Mouse (Mus musculus): ENCODE results near the gene Opa3. TPM values are rescaled to one million over a fixed set of nuclear protein-coding genes. Genes with fewer than 3 reads are reported as not detected.
A peak's percentile ranks its signal among the peaks of the same experiment; 100 is the strongest.

The Opa3 gene
- polyA plus RNA-seq (2015; fragmentation: Nextera tagmentation; extraction: Ambion mirVana) = 29.9 and 31.5 TPM in 2 replicates

- peak within 1 kb of the TSS; percentile 77 for H3K4me2 ChIP-seq (ENCODE audit: low read depth, low read length)
- 0% methylated on average over 90 of the region's 91 CpGs for WGBS
- peaks cover 16% of the 10 kb centered on the region for H3K4me1 ChIP-seq (replicated peaks; ENCODE audit: control insufficient read depth, insufficient read depth, low read length)
- H3K9me3 ChIP-seq (ENCODE audit: control insufficient read depth, low read length) = no peaks in the 10 kb centered on the region
- H3K36me3 ChIP-seq (ENCODE audit: control insufficient read depth, insufficient read depth, low read length) = no peaks in the 10 kb centered on the region
- H3K27me3 ChIP-seq (ENCODE audit: control insufficient read depth, insufficient read depth, low read depth, low read length) = no peaks in the 10 kb centered on the region
- peak within 1 kb of the TSS; percentile 85 for H3K9ac ChIP-seq (ENCODE audit: low read length)
- H3K4me3 ChIP-seq (ENCODE audit: low read length) = peak within 1 kb of the TSS; percentile 71
- ATAC-seq (ENCODE audit: low read depth) = peak; percentile 93
- H3K27ac ChIP-seq (ENCODE audit: low read length) = peak within 1 kb of the TSS; percentile 100
These were observed at the start of gene Opa3 for GRCm38 (mm10) chr7:19227883-19228792. Gene Opa3, plus strand, starts transcription at chr7:19228334.

DNA sequence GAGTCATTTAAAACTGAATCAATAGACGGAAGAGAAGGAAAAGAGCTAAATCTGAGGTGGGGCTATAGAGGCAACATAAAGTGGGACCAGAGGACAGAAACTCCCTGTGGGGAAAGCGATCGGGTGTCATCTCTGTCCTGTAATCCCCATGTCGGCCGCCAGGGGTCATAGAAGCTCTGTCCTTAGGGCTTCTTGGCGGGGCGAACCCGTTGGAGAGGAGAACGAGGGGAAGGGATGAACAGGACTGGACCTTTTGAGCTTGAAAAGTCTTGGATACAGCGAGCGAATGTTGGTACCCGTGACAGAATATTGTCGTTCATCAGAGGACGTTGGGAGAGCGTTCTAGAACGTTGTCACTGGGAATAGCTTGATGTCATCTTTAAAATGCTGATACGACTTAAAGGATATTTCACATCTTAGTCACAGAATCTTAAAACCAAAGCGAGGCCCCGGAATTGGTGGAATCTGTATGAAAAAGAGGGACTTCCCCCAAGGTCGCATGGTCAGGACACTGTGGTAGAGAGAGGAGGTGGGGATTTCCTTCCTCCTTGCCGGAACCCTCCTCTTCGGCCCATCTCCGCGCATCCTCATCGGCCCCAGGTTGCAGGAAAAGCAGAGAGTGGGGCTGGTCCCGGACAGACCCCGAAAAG is 49.6 kb upstream of the Opa3 start:
- Histone ChIP-seq H3K4me2 (ENCODE audit: low read depth, low read length) (peak overlapping the region; percentile 16; the same call in 1 of the 2 replicates), H3K9me3 (ENCODE audit: control insufficient read depth, low read length) (no peaks in the 10 kb centered on the region), H3K4me3 (ENCODE audit: low read length) (no peak overlapping the region), H3K9ac (ENCODE audit: low read length) (no peak overlapping the region), H3K36me3 (ENCODE audit: control insufficient read depth, insufficient read depth, low read length) (no peaks in the 10 kb centered on the region), H3K27me3 (ENCODE audit: control insufficient read depth, insufficient read depth, low read depth, low read length) (peaks cover 47% of the 10 kb centered on the region), H3K27ac (ENCODE audit: low read length) (no peak overlapping the region), H3K4me1 (replicated peaks; ENCODE audit: control insufficient read depth, insufficient read depth, low read length) (peaks cover 11% of the 10 kb centered on the region)
- 4% methylated on average over 27 of the region's 27 CpGs for WGBS
- 0 out of 2 replicates have a peak, but pooled peaks have one; percentile 18 for ATAC-seq (ENCODE audit: low read depth)

GRCm38 (mm10) chr7:19179173-19179572 is 49.0 kb upstream of the Opa3 start:
- WGBS = under 1% methylated on average over 32 of the region's 32 CpGs
- no peak overlapping the region for H3K9ac ChIP-seq (ENCODE audit: low read length)
- peak overlapping the region; percentile 16 for H3K4me2 ChIP-seq (ENCODE audit: low read depth, low read length)
- no peaks in the 10 kb centered on the region for H3K36me3 ChIP-seq (ENCODE audit: control insufficient read depth, insufficient read depth, low read length)
- H3K9me3 ChIP-seq (ENCODE audit: control insufficient read depth, low read length) = no peaks in the 10 kb centered on the region
- peak overlapping the region; percentile 7; the same call in 1 of the 2 replicates for H3K4me3 ChIP-seq (ENCODE audit: low read length)
- 0 out of 2 replicates have a peak, but pooled peaks have one; percentile 18 for ATAC-seq (ENCODE audit: low read depth)
- H3K4me1 ChIP-seq (replicated peaks; ENCODE audit: control insufficient read depth, insufficient read depth, low read length) = peaks cover 11% of the 10 kb centered on the region
- peaks cover 47% of the 10 kb centered on the region for H3K27me3 ChIP-seq (ENCODE audit: control insufficient read depth, insufficient read depth, low read depth, low read length)
- H3K27ac ChIP-seq (ENCODE audit: low read length) = no peak overlapping the region

- Histone ChIP-seq H3K36me3 (ENCODE audit: control insufficient read depth, insufficient read depth, low read length) (no peaks in the 10 kb centered on the region), H3K4me2 (ENCODE audit: low read depth, low read length) (no peak overlapping the region), H3K9ac (ENCODE audit: low read length) (no peak overlapping the region), H3K27ac (ENCODE audit: low read length) (no peak overlapping the region), H3K27me3 (ENCODE audit: control insufficient read depth, insufficient read depth, low read depth, low read length) (peaks cover 47% of the 10 kb centered on the region), H3K4me1 (replicated peaks; ENCODE audit: control insufficient read depth, insufficient read depth, low read length) (peaks cover 15% of the 10 kb centered on the region), H3K4me3 (ENCODE audit: low read length) (no peak overlapping the region), H3K9me3 (ENCODE audit: control insufficient read depth, low read length) (no peaks in the 10 kb centered on the region)
- ATAC-seq (ENCODE audit: low read depth) = no peak
- WGBS = 29% methylated on average over 6 of the region's 6 CpGs
These were observed 48.2 kb upstream of the Opa3 start for GRCm38 (mm10) chr7:19179936-19180335.

DNA sequence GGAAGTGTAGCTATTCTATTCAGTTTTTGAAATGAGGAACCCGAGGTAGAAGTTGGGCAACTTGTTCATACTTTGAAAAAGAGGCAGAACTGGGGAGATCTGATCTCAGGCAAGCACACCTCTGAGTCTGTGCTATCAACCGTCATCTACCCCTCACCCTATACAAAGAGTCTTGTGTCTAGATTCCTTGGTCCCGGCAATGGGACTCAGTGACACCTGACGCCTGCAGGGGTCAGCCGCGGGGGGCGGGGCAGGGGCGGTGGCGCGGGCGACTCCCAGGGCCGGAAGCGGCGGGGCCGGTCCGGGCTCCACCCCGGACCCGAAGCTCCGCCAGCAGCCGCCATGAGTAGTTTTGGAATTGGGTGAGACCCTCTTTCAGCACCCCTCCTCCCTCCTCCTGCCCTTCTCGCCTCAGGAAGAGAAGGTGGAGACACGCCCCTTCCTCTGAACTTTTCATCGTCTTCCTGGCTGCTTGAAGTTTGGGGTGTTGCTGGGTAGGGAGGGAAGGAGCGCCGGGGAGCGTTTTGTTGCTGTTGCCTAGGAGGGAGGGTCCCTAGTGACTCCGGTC is 47.2 kb upstream of the Opa3 start:
- no peaks in the 10 kb centered on the region for H3K9me3 ChIP-seq (ENCODE audit: control insufficient read depth, low read length)
- no peaks in the 10 kb centered on the region for H3K36me3 ChIP-seq (ENCODE audit: control insufficient read depth, insufficient read depth, low read length)
- peak; percentile 70 for ATAC-seq (ENCODE audit: low read depth)
- peak overlapping the region; percentile 82 for H3K4me2 ChIP-seq (ENCODE audit: low read depth, low read length)
- H3K27ac ChIP-seq (ENCODE audit: low read length) = no peak overlapping the region
- WGBS = under 1% methylated on average over 26 of the region's 27 CpGs
- H3K27me3 ChIP-seq (ENCODE audit: control insufficient read depth, insufficient read depth, low read depth, low read length) = peaks cover 40% of the 10 kb centered on the region
- H3K4me3 ChIP-seq (ENCODE audit: low read length) = peak overlapping the region; percentile 68
- peak overlapping the region; percentile 77 for H3K9ac ChIP-seq (ENCODE audit: low read length)
- H3K4me1 ChIP-seq (replicated peaks; ENCODE audit: control insufficient read depth, insufficient read depth, low read length) = peaks cover 16% of the 10 kb centered on the region

- Histone ChIP-seq H3K36me3 (ENCODE audit: control insufficient read depth, insufficient read depth, low read length) (no peaks in the 10 kb centered on the region), H3K9ac (ENCODE audit: low read length) (no peak overlapping the region), H3K4me2 (ENCODE audit: low read depth, low read length) (no peak overlapping the region), H3K4me1 (replicated peaks; ENCODE audit: control insufficient read depth, insufficient read depth, low read length) (peaks cover 16% of the 10 kb centered on the region), H3K4me3 (ENCODE audit: low read length) (no peak overlapping the region), H3K9me3 (ENCODE audit: control insufficient read depth, low read length) (no peaks in the 10 kb centered on the region), H3K27ac (ENCODE audit: low read length) (no peak overlapping the region), H3K27me3 (ENCODE audit: control insufficient read depth, insufficient read depth, low read depth, low read length) (peaks cover 9% of the 10 kb centered on the region)
- no peak for ATAC-seq (ENCODE audit: low read depth)
- 76% methylated on average over 2 of the region's 2 CpGs for WGBS
These were observed 43.9 kb upstream of the Opa3 start for GRCm38 (mm10) chr7:19184250-19184649.

DNA sequence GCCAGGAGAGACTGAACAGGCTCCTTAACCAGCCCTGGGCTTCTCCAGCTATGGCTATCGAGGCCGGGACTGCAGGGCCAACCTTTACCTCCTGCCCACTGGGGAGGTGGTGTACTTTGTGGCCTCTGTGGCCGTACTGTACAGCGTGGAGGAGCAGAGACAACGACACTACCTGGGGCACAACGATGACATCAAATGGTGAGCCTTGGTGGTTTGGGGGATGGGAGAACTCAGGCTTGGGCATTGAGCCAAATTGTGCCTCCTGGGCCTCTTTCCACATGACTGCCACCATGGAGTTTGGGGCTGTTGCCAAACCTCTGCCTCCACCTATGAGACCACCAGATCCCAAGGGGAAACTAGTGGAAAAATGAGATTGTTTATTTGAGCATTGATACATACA is 43.4 kb upstream of the Opa3 start:
- Histone ChIP-seq H3K4me1 (replicated peaks; ENCODE audit: control insufficient read depth, insufficient read depth, low read length) (peaks cover 16% of the 10 kb centered on the region), H3K4me3 (ENCODE audit: low read length) (no peak overlapping the region), H3K36me3 (ENCODE audit: control insufficient read depth, insufficient read depth, low read length) (no peaks in the 10 kb centered on the region), H3K9ac (ENCODE audit: low read length) (no peak overlapping the region), H3K27me3 (ENCODE audit: control insufficient read depth, insufficient read depth, low read depth, low read length) (peaks cover 4% of the 10 kb centered on the region), H3K4me2 (ENCODE audit: low read depth, low read length) (no peak overlapping the region), H3K27ac (ENCODE audit: low read length) (no peak overlapping the region), H3K9me3 (ENCODE audit: control insufficient read depth, low read length) (no peaks in the 10 kb centered on the region)
- WGBS = 69% methylated on average over 6 of the region's 6 CpGs
- no peak for ATAC-seq (ENCODE audit: low read depth)

GRCm38 (mm10) chr7:19194676-19195075 is 33.5 kb upstream of the Opa3 start:
- Histone ChIP-seq H3K4me3 (ENCODE audit: low read length) (no peak overlapping the region), H3K4me1 (replicated peaks; ENCODE audit: control insufficient read depth, insufficient read depth, low read length) (no peaks in the 10 kb centered on the region), H3K27me3 (ENCODE audit: control insufficient read depth, insufficient read depth, low read depth, low read length) (no peaks in the 10 kb centered on the region), H3K27ac (ENCODE audit: low read length) (no peak overlapping the region), H3K36me3 (ENCODE audit: control insufficient read depth, insufficient read depth, low read length) (peaks cover 20% of the 10 kb centered on the region), H3K9ac (ENCODE audit: low read length) (no peak overlapping the region), H3K9me3 (ENCODE audit: control insufficient read depth, low read length) (no peaks in the 10 kb centered on the region), H3K4me2 (ENCODE audit: low read depth, low read length) (no peak overlapping the region)
- no peak for ATAC-seq (ENCODE audit: low read depth)
- WGBS = 97% methylated on average over 4 of the region's 4 CpGs

GRCm38 (mm10) chr7:19196676-19197075 is 31.5 kb upstream of the Opa3 start:
- Histone ChIP-seq H3K4me1 (replicated peaks; ENCODE audit: control insufficient read depth, insufficient read depth, low read length) (no peaks in the 10 kb centered on the region), H3K9me3 (ENCODE audit: control insufficient read depth, low read length) (no peaks in the 10 kb centered on the region), H3K27me3 (ENCODE audit: control insufficient read depth, insufficient read depth, low read depth, low read length) (no peaks in the 10 kb centered on the region), H3K36me3 (ENCODE audit: control insufficient read depth, insufficient read depth, low read length) (peaks cover 20% of the 10 kb centered on the region), H3K9ac (ENCODE audit: low read length) (no peak overlapping the region), H3K4me2 (ENCODE audit: low read depth, low read length) (no peak overlapping the region), H3K27ac (ENCODE audit: low read length) (no peak overlapping the region), H3K4me3 (ENCODE audit: low read length) (no peak overlapping the region)
- 57% methylated on average over 6 of the region's 6 CpGs for WGBS
- no peak for ATAC-seq (ENCODE audit: low read depth)

Data from lung, embryonic 16.5 days (tissue).